Mouse (Mus musculus): ENCODE results near the gene 6430531B16Rik. TPM values are rescaled to one million over a fixed set of nuclear protein-coding genes. Genes with fewer than 3 reads are reported as not detected.

Gene 6430531B16Rik
- polyA plus RNA-seq, 1 experiment from 2014 or later = 0.34 TPM

- no peaks in the 10 kb centered on the region for H3K27me3 ChIP-seq (ENCODE audit: control insufficient read depth, insufficient read depth, low read length)
- WGBS = 48% methylated on average over 4 of the region's 4 CpGs
- no peak for ATAC-seq (ENCODE audit: insufficient read depth, low FRiP score)
- H3K9ac ChIP-seq (ENCODE audit: low read length) = no peak overlapping the region
- H3K27ac ChIP-seq (ENCODE audit: low read length) = no peak overlapping the region
- no peaks in the 10 kb centered on the region for H3K9me3 ChIP-seq (replicated peaks; ENCODE audit: control insufficient read depth, low read length)
- no peaks in the 10 kb centered on the region for H3K36me3 ChIP-seq (ENCODE audit: control insufficient read depth, insufficient read depth, low read length)
- H3K4me1 ChIP-seq (ENCODE audit: control insufficient read depth, insufficient read depth, low read length) = no peaks in the 10 kb centered on the region
- H3K4me2 ChIP-seq (ENCODE audit: low read depth, low read length) = no peak overlapping the region
- H3K4me3 ChIP-seq (replicated peaks; ENCODE audit: low read length) = no peak overlapping the region
Measured at GRCm38 (mm10) chr7:139963814-139964213, 14.7 kb downstream of the 6430531B16Rik start.

GRCm38 (mm10) chr7:139961141-139961540 is 17.4 kb downstream of the 6430531B16Rik start:
- Histone ChIP-seq H3K27me3 (ENCODE audit: control insufficient read depth, insufficient read depth, low read length) (no peaks in the 10 kb centered on the region), H3K27ac (ENCODE audit: low read length) (no peak overlapping the region), H3K9me3 (replicated peaks; ENCODE audit: control insufficient read depth, low read length) (no peaks in the 10 kb centered on the region), H3K4me3 (replicated peaks; ENCODE audit: low read length) (no peak overlapping the region), H3K4me1 (ENCODE audit: control insufficient read depth, insufficient read depth, low read length) (no peaks in the 10 kb centered on the region), H3K9ac (ENCODE audit: low read length) (no peak overlapping the region), H3K36me3 (ENCODE audit: control insufficient read depth, insufficient read depth, low read length) (no peaks in the 10 kb centered on the region), H3K4me2 (ENCODE audit: low read depth, low read length) (no peak overlapping the region)
- 87% methylated on average over 10 of the region's 10 CpGs for WGBS
- ATAC-seq (ENCODE audit: insufficient read depth, low FRiP score) = no peak

GRCm38 (mm10) chr7:139957958-139958357 is 20.6 kb downstream of the 6430531B16Rik start:
- Histone ChIP-seq H3K27ac (ENCODE audit: low read length) (no peak overlapping the region), H3K36me3 (ENCODE audit: control insufficient read depth, insufficient read depth, low read length) (no peaks in the 10 kb centered on the region), H3K9me3 (replicated peaks; ENCODE audit: control insufficient read depth, low read length) (no peaks in the 10 kb centered on the region), H3K27me3 (ENCODE audit: control insufficient read depth, insufficient read depth, low read length) (no peaks in the 10 kb centered on the region), H3K9ac (ENCODE audit: low read length) (no peak overlapping the region), H3K4me2 (ENCODE audit: low read depth, low read length) (no peak overlapping the region), H3K4me1 (ENCODE audit: control insufficient read depth, insufficient read depth, low read length) (no peaks in the 10 kb centered on the region), H3K4me3 (replicated peaks; ENCODE audit: low read length) (no peak overlapping the region)
- 23% methylated on average over 11 of the region's 11 CpGs for WGBS
- ATAC-seq (ENCODE audit: insufficient read depth, low FRiP score) = no peak

- Histone ChIP-seq H3K4me1 (ENCODE audit: control insufficient read depth, insufficient read depth, low read length) (no peaks in the 10 kb centered on the region), H3K4me3 (replicated peaks; ENCODE audit: low read length) (no peak overlapping the region), H3K9me3 (replicated peaks; ENCODE audit: control insufficient read depth, low read length) (no peaks in the 10 kb centered on the region), H3K36me3 (ENCODE audit: control insufficient read depth, insufficient read depth, low read length) (no peaks in the 10 kb centered on the region), H3K4me2 (ENCODE audit: low read depth, low read length) (no peak overlapping the region), H3K27me3 (ENCODE audit: control insufficient read depth, insufficient read depth, low read length) (no peaks in the 10 kb centered on the region), H3K9ac (ENCODE audit: low read length) (no peak overlapping the region), H3K27ac (ENCODE audit: low read length) (no peak overlapping the region)
- ATAC-seq (ENCODE audit: insufficient read depth, low FRiP score) = no peak
- 55% methylated on average over 11 of the region's 11 CpGs for WGBS
Measured at GRCm38 (mm10) chr7:139957437-139957836, 21.1 kb downstream of the 6430531B16Rik start.

- WGBS = 69% methylated on average over 3 of the region's 3 CpGs
Measured at GRCm38 (mm10) chr7:139956658-139957057, 21.9 kb downstream of the 6430531B16Rik start.

GRCm38 (mm10) chr7:139955505-139955904 is 23.1 kb downstream of the 6430531B16Rik start:
- no peaks in the 10 kb centered on the region for H3K9me3 ChIP-seq (replicated peaks; ENCODE audit: control insufficient read depth, low read length)
- H3K27me3 ChIP-seq (ENCODE audit: control insufficient read depth, insufficient read depth, low read length) = no peaks in the 10 kb centered on the region
- H3K27ac ChIP-seq (ENCODE audit: low read length) = no peak overlapping the region
- H3K4me2 ChIP-seq (ENCODE audit: low read depth, low read length) = no peak overlapping the region
- WGBS = 85% methylated on average over 4 of the region's 4 CpGs
- ATAC-seq (ENCODE audit: insufficient read depth, low FRiP score) = no peak
- H3K9ac ChIP-seq (ENCODE audit: low read length) = no peak overlapping the region
- H3K4me3 ChIP-seq (replicated peaks; ENCODE audit: low read length) = no peak overlapping the region
- H3K36me3 ChIP-seq (ENCODE audit: control insufficient read depth, insufficient read depth, low read length) = no peaks in the 10 kb centered on the region
- H3K4me1 ChIP-seq (ENCODE audit: control insufficient read depth, insufficient read depth, low read length) = no peaks in the 10 kb centered on the region; the same call in 1 of the 2 replicates

More at GRCm38 (mm10) chr7:139956658-139957057, 21.9 kb downstream of the 6430531B16Rik start:
- H3K9me3 ChIP-seq (replicated peaks; ENCODE audit: control insufficient read depth, low read length) = no peaks in the 10 kb centered on the region
- H3K36me3 ChIP-seq (ENCODE audit: control insufficient read depth, insufficient read depth, low read length) = no peaks in the 10 kb centered on the region
- no peak overlapping the region for H3K9ac ChIP-seq (ENCODE audit: low read length)
- H3K4me1 ChIP-seq (ENCODE audit: control insufficient read depth, insufficient read depth, low read length) = no peaks in the 10 kb centered on the region
- no peak overlapping the region for H3K4me3 ChIP-seq (replicated peaks; ENCODE audit: low read length)
- no peak overlapping the region for H3K27ac ChIP-seq (ENCODE audit: low read length)
- H3K4me2 ChIP-seq (ENCODE audit: low read depth, low read length) = no peak overlapping the region
- no peak for ATAC-seq (ENCODE audit: insufficient read depth, low FRiP score)
- no peaks in the 10 kb centered on the region for H3K27me3 ChIP-seq (ENCODE audit: control insufficient read depth, insufficient read depth, low read length)

GRCm38 (mm10) chr7:139951991-139952633 is 26.4 kb downstream of the 6430531B16Rik start:
- H3K36me3 ChIP-seq (ENCODE audit: control insufficient read depth, insufficient read depth, low read length) = no peaks in the 10 kb centered on the region
- no peak overlapping the region for H3K4me3 ChIP-seq (replicated peaks; ENCODE audit: low read length)
- no peak overlapping the region for H3K9ac ChIP-seq (ENCODE audit: low read length)
- ATAC-seq (ENCODE audit: insufficient read depth, low FRiP score) = no peak
- 68% methylated on average over 6 of the region's 6 CpGs for WGBS
- H3K27me3 ChIP-seq (ENCODE audit: control insufficient read depth, insufficient read depth, low read length) = peaks cover 4% of the 10 kb centered on the region
- no peak overlapping the region for H3K27ac ChIP-seq (ENCODE audit: low read length)
- no peaks in the 10 kb centered on the region for H3K9me3 ChIP-seq (replicated peaks; ENCODE audit: control insufficient read depth, low read length)
- H3K4me1 ChIP-seq (ENCODE audit: control insufficient read depth, insufficient read depth, low read length) = peaks cover 3% of the 10 kb centered on the region; the same call in 1 of the 2 replicates
- H3K4me2 ChIP-seq (ENCODE audit: low read depth, low read length) = no peak overlapping the region

- Histone ChIP-seq H3K27me3 (ENCODE audit: control insufficient read depth, insufficient read depth, low read length) (peaks cover 9% of the 10 kb centered on the region), H3K9ac (ENCODE audit: low read length) (peak overlapping the region; percentile 76)
Measured at GRCm38 (mm10) chr7:139951079-139951478, 27.5 kb downstream of the 6430531B16Rik start.

GRCm38 (mm10) chr7:139950283-139950971 is 28.1 kb downstream of the 6430531B16Rik start:
- ATAC-seq (ENCODE audit: insufficient read depth, low FRiP score) = peak; percentile 80

More at GRCm38 (mm10) chr7:139951079-139951478, 27.5 kb downstream of the 6430531B16Rik start:
- Histone ChIP-seq H3K4me2 (ENCODE audit: low read depth, low read length) (peak overlapping the region; percentile 90), H3K4me3 (replicated peaks; ENCODE audit: low read length) (peak overlapping the region; percentile 62), H3K4me1 (ENCODE audit: control insufficient read depth, insufficient read depth, low read length) (peaks cover 3% of the 10 kb centered on the region; the same call in 1 of the 2 replicates), H3K36me3 (ENCODE audit: control insufficient read depth, insufficient read depth, low read length) (no peaks in the 10 kb centered on the region), H3K9me3 (replicated peaks; ENCODE audit: control insufficient read depth, low read length) (no peaks in the 10 kb centered on the region), H3K27ac (ENCODE audit: low read length) (no peak overlapping the region)
- no peak for ATAC-seq (ENCODE audit: insufficient read depth, low FRiP score)
- WGBS = 3% methylated on average over 16 of the region's 16 CpGs

More at GRCm38 (mm10) chr7:139950283-139950971, 28.1 kb downstream of the 6430531B16Rik start:
- H3K27ac ChIP-seq (ENCODE audit: low read length) = peak overlapping the region; percentile 58
- H3K9me3 ChIP-seq (replicated peaks; ENCODE audit: control insufficient read depth, low read length) = no peaks in the 10 kb centered on the region
- H3K4me1 ChIP-seq (ENCODE audit: control insufficient read depth, insufficient read depth, low read length) = peaks cover 3% of the 10 kb centered on the region; the same call in 1 of the 2 replicates
- peak overlapping the region; percentile 62 for H3K4me3 ChIP-seq (replicated peaks; ENCODE audit: low read length)
- peak overlapping the region; percentile 90 for H3K4me2 ChIP-seq (ENCODE audit: low read depth, low read length)
- no peaks in the 10 kb centered on the region for H3K36me3 ChIP-seq (ENCODE audit: control insufficient read depth, insufficient read depth, low read length)
- peak overlapping the region; percentile 76 for H3K9ac ChIP-seq (ENCODE audit: low read length)
- WGBS = under 1% methylated on average over 33 of the region's 33 CpGs
- peaks cover 15% of the 10 kb centered on the region for H3K27me3 ChIP-seq (ENCODE audit: control insufficient read depth, insufficient read depth, low read length)
